Mouse (Mus musculus) mesoderm, embryonic 11.5 days (tissue): ENCODE data around the gene Slc31a1.

Experiments
- DNase-seq: peaks from one replicate; pipeline ENCODE4 v3.0.0-alpha.2; 2012; ENCODE audit warnings: low read depth, low spot score

Gene Slc31a1

GRCm38 (mm10) chr4:62407730-62408582, 47.4 kb downstream of the Slc31a1 start:
- peak; percentile 65 for DNase-seq

- peak; percentile 99 for DNase-seq
Observed at GRCm38 (mm10) chr4:62408601-62409282, 48.2 kb downstream of the Slc31a1 start, which contains the start of the genes Cdc26 and Prpf4. Gene Cdc26, minus strand, starts transcription at chr4:62408642. Gene Prpf4, plus strand, starts transcription at chr4:62408797.

- no peak for DNase-seq
Observed at GRCm38 (mm10) chr4:62409615-62410014, 49.1 kb downstream of the Slc31a1 start.

DNA sequence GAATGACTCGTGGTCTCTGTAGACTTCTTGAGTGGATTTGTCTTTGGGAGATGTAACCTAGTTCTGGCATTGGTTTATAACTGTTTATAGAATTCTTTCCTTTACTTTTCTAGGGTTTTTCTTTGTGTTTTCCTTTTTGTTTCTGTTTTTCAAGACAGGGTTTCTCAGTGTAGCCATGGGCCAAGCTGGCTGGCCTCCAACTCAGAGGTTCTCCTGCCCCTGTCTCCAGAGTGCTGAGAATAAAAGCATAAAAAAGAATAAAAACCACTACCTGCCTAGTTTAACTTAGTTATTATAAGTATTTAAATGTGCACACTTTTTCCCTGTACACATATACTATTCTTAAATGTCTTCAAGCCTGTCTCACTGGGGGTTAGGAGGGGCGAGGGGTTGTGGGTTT, 49.8 kb downstream of the Slc31a1 start:
- DNase-seq = no peak

- DNase-seq = no peak
Observed at GRCm38 (mm10) chr4:62411606-62412005, 51.1 kb downstream of the Slc31a1 start.

DNA sequence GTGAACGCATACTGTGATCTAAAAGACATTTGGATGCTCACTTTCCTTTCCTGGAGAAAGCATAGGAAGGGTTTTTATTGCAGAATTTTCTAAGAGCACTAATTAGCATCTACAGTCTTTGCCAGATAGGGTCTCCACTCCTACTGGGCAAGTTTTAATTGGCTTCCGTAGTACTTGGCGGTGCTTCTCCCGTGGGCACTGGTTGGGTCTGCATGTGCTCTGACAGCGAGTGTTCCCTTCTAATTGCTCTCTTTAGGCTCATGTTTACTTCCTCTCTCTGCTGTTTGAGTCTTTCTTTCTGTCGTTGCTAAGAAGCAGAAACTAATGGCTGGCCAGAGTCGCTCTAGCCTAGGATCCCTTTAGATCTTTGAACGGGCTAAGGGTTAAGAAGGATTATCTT, 57.9 kb downstream of the Slc31a1 start:
- no peak for DNase-seq

- no peak for DNase-seq
Observed at GRCm38 (mm10) chr4:62419091-62419490, 58.6 kb downstream of the Slc31a1 start.

GRCm38 (mm10) chr4:62425891-62426290, 65.4 kb downstream of the Slc31a1 start:
- DNase-seq = no peak

GRCm38 (mm10) chr4:62427978-62428758, 67.6 kb downstream of the Slc31a1 start:
- DNase-seq = no peak

DNA sequence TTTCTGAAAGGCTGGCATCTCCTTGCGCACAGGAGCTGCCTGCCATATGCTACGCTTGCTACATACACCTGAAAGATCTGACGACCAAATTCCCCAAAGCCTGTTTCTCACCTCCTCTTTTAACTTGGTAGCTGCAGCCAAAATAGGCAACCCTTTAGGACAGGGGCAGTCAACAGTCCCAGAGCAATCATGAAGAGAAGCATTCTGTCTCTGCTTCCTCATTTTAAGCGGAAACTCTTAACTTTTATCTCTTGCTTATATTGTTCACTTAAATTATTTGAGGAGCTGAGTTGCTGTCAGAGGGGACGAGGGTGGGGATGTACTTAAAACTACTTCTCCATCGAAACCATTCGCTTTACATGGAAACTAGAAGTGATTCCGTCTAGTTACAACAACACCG, 69.1 kb downstream of the Slc31a1 start:
- DNase-seq = no peak

DNA sequence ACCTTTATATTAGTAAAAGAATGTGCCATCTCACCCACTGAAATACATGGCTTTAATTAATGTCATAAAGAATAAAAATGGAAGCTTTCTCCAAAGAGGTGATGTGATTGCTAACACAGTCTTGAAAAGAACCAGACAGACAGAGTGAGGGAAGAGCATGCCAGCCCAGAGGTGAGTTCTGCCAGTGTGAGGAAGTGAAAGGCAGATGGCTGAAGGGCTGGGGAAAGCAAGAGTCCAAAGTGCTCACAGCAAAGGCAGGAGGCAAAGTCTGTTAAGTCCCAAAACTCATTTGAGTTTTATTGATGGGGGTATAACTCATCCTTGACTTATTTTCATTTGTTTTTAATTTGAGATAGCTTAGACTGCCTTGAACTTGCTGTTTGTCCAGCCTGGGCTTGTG, 70.2 kb downstream of the Slc31a1 start:
- DNase-seq = no peak

DNA sequence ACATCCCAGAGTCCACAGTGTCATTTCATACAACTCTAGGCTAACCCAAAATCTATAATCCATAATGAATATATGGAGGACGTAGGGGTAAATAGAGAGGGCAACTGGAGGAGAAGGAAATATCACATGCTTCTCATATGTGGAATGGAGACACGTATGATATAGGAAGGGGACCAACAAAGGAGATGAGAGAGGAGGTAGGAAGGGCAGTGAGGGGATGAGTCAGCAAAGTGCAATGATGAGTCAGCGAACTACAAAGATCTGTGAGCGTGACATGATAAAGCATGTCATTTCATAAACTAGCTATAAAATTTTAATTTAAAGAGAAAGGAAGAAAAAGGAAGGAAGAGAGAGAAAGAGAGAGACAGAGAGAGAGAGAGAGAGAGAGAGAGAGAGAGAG, 71.0 kb downstream of the Slc31a1 start:
- no peak for DNase-seq

DNA sequence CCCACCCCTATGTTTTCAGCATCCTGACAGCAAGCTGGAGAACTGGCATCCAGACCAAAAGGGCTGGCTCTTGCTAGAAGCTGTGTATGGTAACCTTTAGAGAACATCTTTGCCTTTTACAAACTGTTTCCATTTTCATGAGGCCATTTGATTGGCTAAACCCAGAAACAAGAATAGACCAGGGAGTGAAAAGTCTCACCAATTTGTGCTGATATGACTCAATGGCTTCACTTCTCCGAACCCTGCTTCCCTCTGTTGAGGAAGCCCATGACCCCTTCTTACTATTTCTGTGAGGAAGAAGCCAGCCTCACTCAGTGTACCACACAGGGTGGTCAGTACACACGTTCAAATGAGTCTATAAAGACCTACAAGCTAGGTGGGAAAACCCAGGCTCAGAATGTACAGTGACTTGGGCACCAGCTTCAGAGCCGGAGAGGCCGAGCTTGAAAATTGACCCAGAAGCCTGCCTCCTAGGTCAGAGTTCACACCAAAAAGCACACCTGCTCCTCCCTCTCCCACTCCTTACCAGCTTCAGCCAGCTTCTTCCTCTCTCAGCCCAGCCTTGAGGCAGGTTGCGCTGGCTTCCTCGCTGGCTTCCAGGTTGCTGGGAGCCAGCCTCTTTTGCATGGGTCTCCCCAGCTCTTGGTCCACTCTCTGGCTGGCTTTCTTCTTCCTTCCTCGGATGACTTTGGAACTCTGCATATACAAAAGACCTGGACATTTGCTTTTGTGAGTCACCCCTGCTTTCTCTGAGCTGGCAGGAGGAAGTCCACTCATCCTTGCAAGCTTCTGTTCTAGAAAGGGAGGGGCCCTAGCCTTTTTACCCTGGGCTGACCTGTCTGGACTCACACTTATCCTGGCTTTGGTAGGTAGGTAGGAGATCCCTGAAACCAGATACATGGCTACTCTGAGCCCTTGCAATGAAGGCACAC, 73.7 kb downstream of the Slc31a1 start:
- no peak for DNase-seq

DNA sequence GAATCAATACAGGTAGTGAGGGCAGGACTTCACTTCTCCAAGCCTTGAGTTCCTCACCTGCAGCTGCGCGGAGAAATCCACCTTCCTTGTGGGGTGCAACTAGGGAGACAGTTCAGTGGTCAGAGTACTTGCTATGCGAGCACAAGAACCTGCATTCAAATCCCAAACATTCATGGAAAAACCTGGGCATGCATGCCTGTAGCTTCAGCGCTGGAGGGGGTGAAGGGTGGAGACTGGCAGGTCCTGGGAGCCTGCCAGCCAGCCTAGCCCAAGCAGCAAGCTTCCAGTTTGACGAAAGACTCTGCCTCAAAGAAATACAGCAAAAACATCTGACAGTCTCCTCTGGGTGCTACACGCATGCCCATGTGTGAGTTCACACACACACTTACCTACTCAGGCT, 74.6 kb downstream of the Slc31a1 start, which contains the start of gene Rnf183:
Gene Rnf183, minus strand, starts transcription at position 172 of the 400 bp plus-strand sequence.
- no peak for DNase-seq

DNA sequence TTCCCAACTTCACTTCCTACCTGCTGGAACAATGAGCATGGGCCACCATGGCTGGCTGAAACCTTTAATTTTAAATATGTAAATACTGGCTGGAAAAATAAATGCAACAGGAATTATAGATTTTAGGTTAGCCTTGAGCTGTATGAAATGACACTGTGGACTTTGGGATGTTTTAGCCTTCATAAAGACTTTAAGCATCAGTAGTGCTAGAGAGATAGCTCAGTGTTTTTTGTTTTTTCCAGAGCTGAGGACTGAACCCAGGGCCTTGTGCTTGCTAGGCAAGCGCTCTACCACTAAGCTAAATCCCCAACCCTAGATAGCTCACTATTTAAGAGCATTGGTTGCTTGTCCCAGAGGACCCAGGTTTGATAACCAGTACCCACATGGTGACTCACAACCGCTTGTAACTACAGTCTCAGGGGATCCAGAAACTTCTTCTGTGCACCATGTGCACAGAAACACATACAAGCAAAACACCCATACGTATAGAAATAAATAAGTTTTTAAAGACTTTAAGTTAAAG, 76.8 kb downstream of the Slc31a1 start:
- DNase-seq = no peak

GRCm38 (mm10) chr4:62437871-62438270, 77.3 kb downstream of the Slc31a1 start:
- DNase-seq = no peak

GRCm38 (mm10) chr4:62439793-62440192, 79.3 kb downstream of the Slc31a1 start:
- no peak for DNase-seq

- DNase-seq = no peak
Observed at GRCm38 (mm10) chr4:62440544-62440943, 80.0 kb downstream of the Slc31a1 start.

GRCm38 (mm10) chr4:62440986-62441385, 80.5 kb downstream of the Slc31a1 start:
- no peak for DNase-seq
